Comparison of ENCODE assay signal across 8 mouse cellular contexts in the genomic region with DNA sequence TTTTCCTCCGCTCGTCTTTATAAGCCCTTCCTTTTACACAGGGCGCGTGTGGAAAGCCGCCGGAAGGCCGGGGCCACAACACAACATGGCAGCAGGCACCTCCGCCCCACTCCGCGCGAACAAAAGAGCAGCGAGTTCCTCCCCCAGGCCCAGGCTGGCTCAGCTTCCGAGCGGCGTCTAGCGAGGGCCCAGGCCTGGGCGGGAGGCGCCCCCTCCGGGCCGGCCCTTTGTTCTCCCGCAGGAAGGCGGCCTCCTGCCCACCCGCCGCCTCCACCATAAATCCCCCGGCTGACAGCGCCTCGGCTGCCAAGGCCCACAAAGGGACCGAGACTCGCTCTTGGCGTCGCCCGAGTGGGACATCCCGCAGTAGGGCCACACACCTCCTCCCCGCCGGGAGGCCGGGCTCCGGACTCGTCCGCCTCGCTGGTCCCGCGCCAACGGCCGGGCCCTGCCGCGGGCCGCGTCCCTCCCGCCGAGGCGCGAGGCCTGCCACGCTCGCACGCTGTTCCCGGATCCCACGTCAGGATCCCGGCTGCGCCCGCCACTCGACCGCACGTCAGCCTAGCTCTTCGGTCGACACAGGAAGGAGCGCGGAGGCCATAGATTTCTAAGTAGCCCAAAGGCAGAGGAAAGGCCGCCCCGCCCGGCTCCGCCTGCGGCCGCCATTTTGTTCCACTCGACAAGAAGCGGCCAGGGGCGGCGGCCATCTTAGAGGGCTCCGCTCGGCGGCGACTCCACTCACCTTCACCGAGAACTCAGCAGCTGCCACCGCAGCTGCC. TPM values are rescaled to one million over a fixed set of nuclear protein-coding genes. Genes with fewer than 3 reads are reported as not detected.
DNase-seq lines count a peak whose midpoint lies in the region; ATAC-seq and TF ChIP-seq lines count a peak whose summit lies in the region.

No protein-coding gene starts in this region.

- peak; percentile 73 for ATAC-seq in forebrain, embryonic 15.5 days (replicated peaks)
- ATAC-seq in liver, postnatal 0 days, result peak; percentile 77
- ATAC-seq in neural tube, embryonic 13.5 days (ENCODE audit: low read depth), result peak; percentile 81

- H3K4me1 ChIP-seq in ES-Bruce4 (ENCODE audit: control insufficient read depth, insufficient read depth, low read length), result no peaks in the 10 kb centered on the region
- peaks cover 40% of the 10 kb centered on the region for H3K4me1 ChIP-seq in forebrain, embryonic 15.5 days
- peaks cover 21% of the 10 kb centered on the region for H3K4me1 ChIP-seq in liver, postnatal 0 days (ENCODE audit: insufficient read depth)
- H3K4me1 ChIP-seq in neural tube, embryonic 13.5 days (replicated peaks), result peaks cover 39% of the 10 kb centered on the region

- peaks cover 43% of the 10 kb centered on the region for H3K36me3 ChIP-seq in ES-Bruce4 (ENCODE audit: control insufficient read depth, insufficient read depth, low read length, poor library complexity, severe bottlenecking)
- peaks cover 38% of the 10 kb centered on the region for H3K36me3 ChIP-seq in forebrain, embryonic 15.5 days
- H3K36me3 ChIP-seq in liver, postnatal 0 days (replicated peaks; ENCODE audit: insufficient read depth, low read length), result peaks cover 39% of the 10 kb centered on the region
- H3K36me3 ChIP-seq in neural tube, embryonic 13.5 days, result peaks cover 45% of the 10 kb centered on the region

- WGBS in forebrain, embryonic 15.5 days, result under 1% methylated on average over 82 of the region's 83 CpGs
- under 1% methylated on average over 75 of the region's 83 CpGs for WGBS in liver, postnatal 0 days (ENCODE audit: insufficient replicate concordance)
- under 1% methylated on average over 82 of the region's 83 CpGs for WGBS in neural tube, embryonic 13.5 days

- DNase-seq in cerebellum, adult 11 months, result peak; percentile 82
- DNase-seq in heart, postnatal 14 days, result peak; percentile 87
- DNase-seq in layer of hippocampus, adult 11-12 months (ENCODE audit: low spot score), result peak; percentile 89
- peak; percentile 91 for DNase-seq in liver, postnatal 0 days
- DNase-seq in telencephalon, adult 2 months (ENCODE audit: low read depth, low spot score), result peak; percentile 75

- peak overlapping the region; percentile 93 for H3K9ac ChIP-seq in ES-Bruce4 (ENCODE audit: low read depth, poor library complexity, severe bottlenecking)
- H3K9ac ChIP-seq in forebrain, embryonic 15.5 days (replicated peaks), result peak overlapping the region; percentile 99
- H3K9ac ChIP-seq in liver, postnatal 0 days (replicated peaks), result peak overlapping the region; percentile 100
- H3K9ac ChIP-seq in neural tube, embryonic 13.5 days, result peak overlapping the region; percentile 99

- peak overlapping the region; percentile 61 for H3K4me2 ChIP-seq in forebrain, embryonic 15.5 days (replicated peaks)
- peak overlapping the region; percentile 71 for H3K4me2 ChIP-seq in liver, postnatal 0 days (ENCODE audit: low read depth, low read length)
- H3K4me2 ChIP-seq in neural tube, embryonic 13.5 days, result peak overlapping the region; percentile 94

- no peak for TF ChIP-seq CTCF in ES-Bruce4 (IDR thresholded peaks at IDR 0.05; ENCODE audit: low read depth, low read length)
- TF ChIP-seq CTCF in liver, postnatal 0 days (IDR thresholded peaks at IDR 0.05; ENCODE audit: low read depth), result peak; percentile 30

- intact Hi-C loops in heart, postnatal 14 days (cut with DNase I), result loop anchor here (2.0 kb wide), 1 partner anchor 75 kb away; no protein-coding TSS in a partner anchor

- H3K9me3 ChIP-seq in ES-Bruce4 (replicated peaks; ENCODE audit: control insufficient read depth, insufficient read depth, low read length, poor library complexity, severe bottlenecking), result no peaks in the 10 kb centered on the region
- no peaks in the 10 kb centered on the region for H3K9me3 ChIP-seq in forebrain, embryonic 15.5 days
- no peaks in the 10 kb centered on the region for H3K9me3 ChIP-seq in liver, postnatal 0 days (ENCODE audit: low read length)
- H3K9me3 ChIP-seq in neural tube, embryonic 13.5 days, result no peaks in the 10 kb centered on the region

- TF ChIP-seq POLR2A in ES-Bruce4 (IDR thresholded peaks at IDR 0.05; ENCODE audit: insufficient read depth, low read length), result no peak

- no peak for TF ChIP-seq EP300 in ES-Bruce4 (IDR thresholded peaks at IDR 0.05; ENCODE audit: insufficient read depth, low read depth, low read length)
- TF ChIP-seq EP300 in liver, postnatal 0 days (IDR thresholded peaks at IDR 0.05; ENCODE audit: low read depth), result no peak

- peak overlapping the region; percentile 94 for H3K4me3 ChIP-seq in ES-Bruce4 (ENCODE audit: low read depth, low read length)
- peak overlapping the region; percentile 82 for H3K4me3 ChIP-seq in forebrain, embryonic 15.5 days
- peak overlapping the region; percentile 100 for H3K4me3 ChIP-seq in liver, postnatal 0 days (ENCODE audit: low read depth, low read length)
- H3K4me3 ChIP-seq in neural tube, embryonic 13.5 days, result peak overlapping the region; percentile 76

- H3K27ac ChIP-seq in ES-Bruce4 (ENCODE audit: insufficient read depth, low read length), result peak overlapping the region; percentile 71
- peak overlapping the region; percentile 99 for H3K27ac ChIP-seq in forebrain, embryonic 15.5 days (replicated peaks)
- H3K27ac ChIP-seq in liver, postnatal 0 days (ENCODE audit: low read depth), result peak overlapping the region; percentile 100
- H3K27ac ChIP-seq in neural tube, embryonic 13.5 days (replicated peaks), result peak overlapping the region; percentile 100

- H3K27me3 ChIP-seq in ES-Bruce4 (ENCODE audit: control insufficient read depth, insufficient read depth, low read length, poor library complexity, severe bottlenecking), result no peaks in the 10 kb centered on the region
- no peaks in the 10 kb centered on the region for H3K27me3 ChIP-seq in forebrain, embryonic 15.5 days
- H3K27me3 ChIP-seq in liver, postnatal 0 days (ENCODE audit: insufficient read depth, low read length), result no peaks in the 10 kb centered on the region
- H3K27me3 ChIP-seq in neural tube, embryonic 13.5 days, result no peaks in the 10 kb centered on the region

RNA-seq across cellular contexts. Expression of a gene that starts 0.6 kb away (rescaled TPM):
- polyA plus RNA-seq in ES-Bruce4 (2011; ENCODE audit: insufficient read depth, insufficient read length, low read depth, missing spikeins), result 1,039 and 1,156 TPM in 2 replicates
- 1,139 and 1,168 TPM in 2 replicates for polyA plus RNA-seq in forebrain, embryonic 15.5 days (2015; fragmentation: Nextera tagmentation; extraction: Ambion mirVana)
- 1,000 to 10,000 TPM in 1 of 2 experiments, 100 to 1,000 TPM in 1; 934 to 1,085 TPM for total RNA-seq in heart, postnatal 14 days (2021)
- 182 and 200 TPM in 2 replicates for polyA plus RNA-seq in liver, postnatal 0 days (2015; fragmentation: Nextera tagmentation; extraction: Ambion mirVana)
- polyA plus RNA-seq in neural tube, embryonic 13.5 days (2015; fragmentation: Nextera tagmentation; extraction: Ambion mirVana), result 1,234 and 1,331 TPM in 2 replicates

RNA-seq across cellular contexts. Expression of a gene that starts 53.5 kb away (rescaled TPM):
- polyA plus RNA-seq in ES-Bruce4 (2011; ENCODE audit: insufficient read depth, insufficient read length, low read depth, missing spikeins), result 81.6 and 89.0 TPM in 2 replicates
- polyA plus RNA-seq in forebrain, embryonic 15.5 days (2015; fragmentation: Nextera tagmentation; extraction: Ambion mirVana), result 80.6 and 87.5 TPM in 2 replicates
- 10 to 100 TPM; 21.8 to 25.2 TPM for total RNA-seq in heart, postnatal 14 days (2021)
- 15.2 and 16.8 TPM in 2 replicates for polyA plus RNA-seq in liver, postnatal 0 days (2015; fragmentation: Nextera tagmentation; extraction: Ambion mirVana)
- polyA plus RNA-seq in neural tube, embryonic 13.5 days (2015; fragmentation: Nextera tagmentation; extraction: Ambion mirVana), result 87.8 and 91.8 TPM in 2 replicates

Comparison
In these comparisons a context has a peak if more than half of its experiments do, and no peak if none do; other contexts are left out.
1. Peak in every context shown above with its lines: DNase-seq, ATAC-seq, H3K4me3 ChIP-seq and H3K27ac ChIP-seq.